Mouse (Mus musculus) ES-Bruce4 (cell line): ENCODE measurements around the gene Adm2. TPM values are rescaled to one million over a fixed set of nuclear protein-coding genes. Genes with fewer than 3 reads are reported as not detected.

Source experiments
- H3K27ac ChIP-seq: 2 replicates; pipeline ENCODE4 v1.5.1; 2012; ENCODE audit warnings: low read length, inconsistent platforms; ENCODE audit not compliant: insufficient read depth
- H3K27me3 ChIP-seq: 2 replicates; pipeline ENCODE4 v1.6.1; 2012; ENCODE audit warnings: mild to moderate bottlenecking, low read length, inconsistent platforms; ENCODE audit not compliant: control insufficient read depth, poor library complexity, insufficient read depth, severe bottlenecking
- H3K36me3 ChIP-seq: 2 replicates; pipeline ENCODE4 v1.6.1; 2012; ENCODE audit warnings: inconsistent platforms, mild to moderate bottlenecking, low read length, moderate library complexity; ENCODE audit not compliant: control insufficient read depth, poor library complexity, insufficient read depth, severe bottlenecking
- H3K4me1 ChIP-seq: one replicate; pipeline ENCODE4 v1.8.1; 2011; ENCODE audit warnings: low read length; ENCODE audit not compliant: control insufficient read depth, insufficient read depth
- H3K4me3 ChIP-seq: 2 replicates; pipeline ENCODE4 v1.5.1; 2011; ENCODE audit warnings: low read depth, mild to moderate bottlenecking, low read length
- H3K9ac ChIP-seq: 2 replicates; pipeline ENCODE4 v1.6.1; 2012; ENCODE audit warnings: low read depth, mild to moderate bottlenecking, inconsistent platforms; ENCODE audit not compliant: poor library complexity, severe bottlenecking
- H3K9me3 ChIP-seq: replicated peaks from 2 replicates; pipeline ENCODE4 v1.6.1; 2012; ENCODE audit warnings: mild to moderate bottlenecking, low read length, inconsistent platforms; ENCODE audit not compliant: control insufficient read depth, poor library complexity, insufficient read depth, severe bottlenecking
- CTCF ChIP-seq: IDR thresholded peaks from one replicate; pipeline ENCODE4 v1.8.1; 2011; ENCODE audit warnings: low read depth, low read length
- EP300 ChIP-seq: IDR thresholded peaks from 2 replicates; pipeline ENCODE4 v1.6.1; 2011; ENCODE audit warnings: low read depth, low read length; ENCODE audit not compliant: insufficient read depth
- POLR2A ChIP-seq: IDR thresholded peaks from one replicate; pipeline ENCODE4 v1.8.1; 2011; ENCODE audit warnings: low read length; ENCODE audit not compliant: insufficient read depth
- polyA plus RNA-seq: library from polyadenylated mRNA; stranded (reverse); fragments of >200 nt; gene quantifications from 2 replicates; pipeline ENCODE4 v1.2.4, GENCODE M21; 2011; ENCODE audit warnings: low read depth; ENCODE audit not compliant: missing spikeins, insufficient read depth, insufficient read length

Gene Adm2
- polyA plus RNA-seq, 1 experiment, result 1.1 TPM

DNA sequence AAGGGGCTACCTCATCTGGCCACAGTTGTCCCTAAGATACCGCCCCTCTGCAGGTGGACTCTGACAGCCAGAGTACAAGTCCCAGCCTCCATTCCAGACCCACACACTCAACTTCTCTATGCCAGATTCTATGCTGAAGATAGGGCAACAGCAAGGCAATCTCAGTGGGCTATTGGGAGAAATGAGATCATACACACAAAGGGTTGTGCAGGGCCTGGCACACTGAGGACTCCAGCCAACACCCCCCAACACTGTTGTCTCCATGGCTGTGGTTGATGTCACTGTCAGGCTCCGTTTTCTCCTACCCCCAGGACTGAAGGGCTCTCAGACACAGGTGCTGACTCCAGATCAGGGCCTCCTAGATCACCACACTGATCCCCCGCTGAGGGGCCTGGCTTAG is 8.4 kb upstream of the Adm2 start:
- Histone ChIP-seq H3K27ac (no peak overlapping the region), H3K4me3 (peak overlapping the region; percentile 86), H3K27me3 (no peaks in the 10 kb centered on the region), H3K9ac (peak overlapping the region; percentile 83), H3K9me3 (no peaks in the 10 kb centered on the region), H3K36me3 (no peaks in the 10 kb centered on the region), H3K4me1 (no peaks in the 10 kb centered on the region)
- TF ChIP-seq CTCF, result no peak
- TF ChIP-seq POLR2A, result no peak
- TF ChIP-seq EP300, result no peak

DNA sequence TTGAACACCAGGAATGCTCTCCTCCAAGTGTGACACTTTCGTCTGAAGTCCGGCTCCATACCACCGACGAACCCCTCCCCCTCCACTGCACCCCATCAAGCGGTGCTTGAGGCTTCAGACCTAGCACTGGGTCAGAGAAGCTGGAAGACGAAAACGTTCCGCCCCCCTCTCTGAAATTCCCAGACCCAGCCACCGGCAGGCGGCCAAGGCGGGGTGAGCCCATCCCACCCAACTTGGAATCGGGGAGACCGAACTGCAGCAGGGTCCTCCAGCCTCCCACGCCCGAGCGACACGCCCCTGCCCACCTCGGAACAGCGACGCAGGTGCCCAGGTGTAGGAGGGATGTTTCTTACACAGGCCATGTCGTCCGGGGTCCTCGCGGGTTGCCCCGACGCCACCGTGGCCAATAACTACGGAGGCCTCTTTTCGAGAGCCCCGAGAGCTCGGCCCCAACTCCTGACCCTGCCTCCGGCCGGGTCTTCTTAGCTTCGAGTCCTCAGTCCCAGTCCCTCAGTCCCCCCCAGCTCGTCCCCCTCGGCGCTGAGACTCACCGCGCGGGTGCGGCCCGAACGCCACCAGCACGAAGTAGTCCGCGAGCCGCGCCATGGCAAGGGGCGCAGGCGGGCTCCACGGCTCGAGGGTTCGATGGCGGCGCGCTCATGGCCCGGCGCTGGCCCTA is 7.9 kb upstream of the Adm2 start:
- H3K9me3 ChIP-seq, result no peaks in the 10 kb centered on the region
- no peak overlapping the region for H3K27ac ChIP-seq

DNA sequence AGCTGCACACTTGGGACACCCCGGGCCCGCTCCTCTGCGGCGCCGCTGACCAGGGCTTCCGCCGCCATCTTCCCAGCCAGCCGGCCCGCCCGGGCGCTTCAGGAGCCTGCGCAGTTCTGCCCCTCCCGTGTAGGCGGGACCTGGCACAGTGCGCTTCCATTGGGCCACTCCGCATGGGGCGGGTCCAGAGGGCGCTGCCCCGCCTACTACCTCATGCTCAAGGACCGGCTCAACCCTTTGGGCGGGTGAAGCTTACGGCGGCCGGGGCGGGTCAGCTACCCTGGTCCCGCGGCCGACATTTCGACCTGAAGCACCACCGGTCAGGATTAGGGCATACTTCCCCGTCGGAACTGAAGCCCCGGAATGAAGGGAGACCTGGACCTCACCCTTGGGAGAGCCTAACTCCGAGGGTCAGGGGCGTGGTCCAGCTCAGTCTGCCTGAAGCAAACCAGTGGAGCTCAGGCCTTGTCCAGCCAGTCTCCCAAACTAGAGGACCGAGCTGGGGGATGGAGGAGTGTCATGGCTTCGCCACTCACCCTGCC is 7.3 kb upstream of the Adm2 start, which contains the start of gene Sbf1:
Gene Sbf1 (minus strand): TSS at position 122 of the 542 bp plus-strand sequence.
- Histone ChIP-seq H3K4me1 (no peaks in the 10 kb centered on the region), H3K36me3 (no peaks in the 10 kb centered on the region), H3K9ac (peak within 1 kb of the TSS; percentile 83), H3K4me3 (peak within 1 kb of the TSS; percentile 91), H3K9me3 (no peaks in the 10 kb centered on the region), H3K27me3 (no peaks in the 10 kb centered on the region), H3K27ac (no peak within 1 kb of the TSS)
- peak; percentile 30 for TF ChIP-seq POLR2A
- TF ChIP-seq EP300, result no peak

More for the DNA sequence above, 7.9 kb upstream of the Adm2 start:
- no peaks in the 10 kb centered on the region for H3K36me3 ChIP-seq
- H3K27me3 ChIP-seq, result no peaks in the 10 kb centered on the region
- peak overlapping the region; percentile 83 for H3K9ac ChIP-seq
- no peaks in the 10 kb centered on the region for H3K4me1 ChIP-seq
- TF ChIP-seq CTCF (no peak), EP300 (no peak), POLR2A (no peak)
- peak overlapping the region; percentile 86 for H3K4me3 ChIP-seq

DNA sequence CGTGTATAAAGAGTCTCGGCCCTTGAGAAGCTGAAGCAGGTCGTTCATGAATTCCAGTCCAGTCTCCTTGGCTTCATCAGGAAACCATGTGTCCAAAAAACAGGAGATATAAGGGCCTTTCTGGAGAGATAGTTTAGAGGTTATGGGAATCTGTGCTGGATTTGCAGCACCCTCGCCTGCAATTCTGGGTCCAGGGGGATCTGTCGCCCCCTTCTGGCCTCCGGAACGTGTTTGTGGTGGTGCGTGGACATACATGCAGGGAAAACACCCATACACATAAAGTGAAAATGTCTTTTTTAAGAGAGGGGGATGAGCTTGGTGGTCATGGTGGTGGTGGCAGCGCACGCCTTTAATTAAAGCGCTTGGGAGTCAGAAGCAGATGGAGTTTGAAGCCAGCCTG is 6.4 kb upstream of the Adm2 start:
- Histone ChIP-seq H3K27ac (no peak overlapping the region), H3K9ac (peak overlapping the region; percentile 83; the same call in 1 of the 2 replicates), H3K4me3 (no peak overlapping the region), H3K27me3 (no peaks in the 10 kb centered on the region), H3K36me3 (no peaks in the 10 kb centered on the region), H3K4me1 (no peaks in the 10 kb centered on the region), H3K9me3 (no peaks in the 10 kb centered on the region)
- TF ChIP-seq EP300 (no peak), POLR2A (no peak), CTCF (peak; percentile 88)

DNA sequence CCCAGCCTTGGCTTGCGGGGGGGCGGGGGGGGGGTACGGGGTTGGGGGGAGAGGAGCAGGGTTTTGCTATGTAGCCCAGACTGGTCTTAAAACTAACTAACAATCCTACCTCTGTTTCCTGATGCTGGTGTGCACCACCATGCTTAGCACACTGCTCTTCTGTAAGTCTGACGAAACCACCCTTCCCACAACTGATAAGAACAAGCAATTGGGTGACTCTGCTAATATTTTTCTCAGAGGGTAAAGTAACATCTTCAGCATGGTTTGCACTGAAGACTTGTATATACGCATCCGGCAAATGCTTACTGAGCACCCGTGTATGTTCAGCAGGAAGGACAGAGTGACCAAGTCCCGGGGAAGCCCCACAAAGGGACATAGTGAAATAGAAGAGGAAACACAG is 1.3 kb upstream of the Adm2 start:
- H3K27me3 ChIP-seq, result no peaks in the 10 kb centered on the region
- no peak overlapping the region for H3K4me3 ChIP-seq
- TF ChIP-seq EP300 (no peak), CTCF (no peak), POLR2A (no peak)
- H3K4me1 ChIP-seq, result no peaks in the 10 kb centered on the region
- no peaks in the 10 kb centered on the region for H3K36me3 ChIP-seq
- H3K27ac ChIP-seq, result no peak overlapping the region
- H3K9ac ChIP-seq, result no peak overlapping the region
- H3K9me3 ChIP-seq, result no peaks in the 10 kb centered on the region

DNA sequence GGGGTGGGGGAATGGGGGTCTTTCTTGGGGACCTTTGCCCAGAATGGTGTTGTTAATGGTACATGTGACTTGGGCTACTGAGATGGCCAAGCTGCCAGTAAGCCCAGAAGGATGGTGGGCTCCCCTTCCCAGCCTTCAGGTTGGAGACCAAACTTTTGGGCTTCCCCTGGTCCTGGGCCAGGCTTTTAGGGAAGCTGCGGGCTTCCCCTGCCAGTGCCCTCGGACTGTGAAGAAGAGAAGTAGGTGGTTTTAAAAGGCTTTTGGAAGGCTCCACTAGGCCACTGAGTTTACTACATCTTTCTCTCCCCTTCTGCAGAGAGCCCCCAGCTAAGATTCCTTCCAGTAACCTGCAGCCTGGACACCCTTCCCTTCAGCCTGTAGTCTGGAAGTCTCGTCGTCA is 1.1 kb downstream of the Adm2 start:
- Histone ChIP-seq H3K27ac (no peak overlapping the region), H3K9me3 (no peaks in the 10 kb centered on the region), H3K4me1 (no peaks in the 10 kb centered on the region), H3K36me3 (no peaks in the 10 kb centered on the region), H3K4me3 (peak overlapping the region; percentile 71), H3K27me3 (no peaks in the 10 kb centered on the region), H3K9ac (peak overlapping the region; percentile 41)
- TF ChIP-seq EP300 (no peak), POLR2A (no peak), CTCF (no peak)
